Mouse (Mus musculus) myocyte (in vitro differentiated cells): ENCODE measurements at regions not wholly inside any gene's neighbourhood (a gene's known extent, or its start where the extent isn't known, plus 50 kb on each side); places are given as distances from the start of the nearest gene placed in this dataset.

ENCODE experiments used
- H3K27me3 ChIP-seq: one replicate; pipeline ENCODE4 v1.6.1; 2011; ENCODE audit not compliant: control insufficient read depth, insufficient read depth, insufficient read length
- H3K36me3 ChIP-seq: one replicate; pipeline ENCODE4 v1.6.1; 2011; ENCODE audit not compliant: control insufficient read depth, insufficient read depth
- H3K4me2 ChIP-seq: one replicate; pipeline ENCODE4 v1.6.1; 2011; ENCODE audit warnings: low read depth, control low read depth
- H3K4me3 ChIP-seq: one replicate; pipeline ENCODE4 v1.5.1; 2011; ENCODE audit warnings: mild to moderate bottlenecking, control low read depth, moderate library complexity
- H3K79me2 ChIP-seq: one replicate; pipeline ENCODE4 v1.6.1; 2011; ENCODE audit not compliant: control insufficient read depth, insufficient read depth
- H3ac ChIP-seq: one replicate; pipeline ENCODE4 v1.6.1; 2011; ENCODE audit not compliant: control insufficient read depth, insufficient read length
- CEBPB ChIP-seq: IDR thresholded peaks from 2 replicates; pipeline ENCODE4 v1.6.1; 2011; ENCODE audit warnings: mild to moderate bottlenecking, moderate library complexity; ENCODE audit not compliant: poor library complexity, insufficient read depth, severe bottlenecking
- E2F4 ChIP-seq: IDR thresholded peaks from one replicate; pipeline ENCODE4 v1.6.1; 2011; ENCODE audit warnings: mild to moderate bottlenecking, control low read depth, moderate library complexity; ENCODE audit not compliant: insufficient read depth
- MAX ChIP-seq: IDR thresholded peaks from one replicate; pipeline ENCODE4 v1.6.1; 2011; ENCODE audit warnings: low read depth, mild to moderate bottlenecking, control low read depth
- MYOD1 ChIP-seq, 3 experiments: IDR thresholded peaks; one replicate each; pipeline ENCODE4 v1.6.1; 2011; ENCODE audit warnings: control low read depth in 2 of 3, low read depth in 2 of 3, mild to moderate bottlenecking in 2 of 3, moderate library complexity in 1 of 3; ENCODE audit not compliant: insufficient read length in 2 of 3, control insufficient read depth in 1 of 3
- MYOG ChIP-seq, 3 experiments: IDR thresholded peaks; one replicate each; pipeline ENCODE4 v1.6.1; 2011; ENCODE audit warnings: control low read depth in 2 of 3, low read depth in 2 of 3, mild to moderate bottlenecking in 2 of 3; ENCODE audit not compliant: insufficient read length in 2 of 3, control insufficient read depth in 1 of 3, insufficient read depth in 1 of 3
- POLR2A ChIP-seq: IDR thresholded peaks from one replicate; pipeline ENCODE4 v1.6.1; 2011; ENCODE audit warnings: low read depth, mild to moderate bottlenecking, control low read depth, moderate library complexity; ENCODE audit not compliant: insufficient read length
- POLR2AphosphoS2 ChIP-seq: IDR thresholded peaks from one replicate; pipeline ENCODE4 v1.6.1; 2011; ENCODE audit warnings: low read depth, control low read depth; ENCODE audit not compliant: insufficient read length
- REST ChIP-seq: IDR thresholded peaks from one replicate; pipeline ENCODE4 v1.6.1; 2011; ENCODE audit warnings: mild to moderate bottlenecking, control low read depth, moderate library complexity; ENCODE audit not compliant: insufficient read depth, insufficient read length
- SRF ChIP-seq: IDR thresholded peaks from one replicate; pipeline ENCODE4 v1.6.1; 2011; ENCODE audit warnings: low read depth; ENCODE audit not compliant: control insufficient read depth, insufficient read length
- TCF12 ChIP-seq: IDR thresholded peaks from one replicate; pipeline ENCODE4 v1.6.1; 2011; ENCODE audit warnings: mild to moderate bottlenecking, control low read depth; ENCODE audit not compliant: poor library complexity, insufficient read depth, severe bottlenecking
- TCF3 ChIP-seq: IDR thresholded peaks from one replicate; pipeline ENCODE4 v1.6.1; 2011; ENCODE audit warnings: low read depth, control low read depth; ENCODE audit not compliant: insufficient read length
- USF1 ChIP-seq: IDR thresholded peaks from one replicate; pipeline ENCODE4 v1.6.1; 2011; ENCODE audit warnings: low read depth, mild to moderate bottlenecking, control low read depth, moderate library complexity

GRCm38 (mm10) chr5:59831836-59832235 lies 1976.8 kb upstream of the G6pd2 start:
- H3K4me2 ChIP-seq: no peak overlapping the region
- H3ac ChIP-seq: no peak overlapping the region
- TF ChIP-seq POLR2A (no peak), USF1 (no peak), SRF (no peak), CEBPB (no peak), POLR2AphosphoS2 (no peak), MYOG (IDR thresholded peaks at IDR 0.05; ENCODE audit: control insufficient read depth in 1 of 3, insufficient read depth in 1 of 3, insufficient read length in 2 of 3, low read depth in 2 of 3) (no peak), REST (no peak), TCF3 (no peak), MYOD1 (IDR thresholded peaks at IDR 0.05; ENCODE audit: control insufficient read depth in 1 of 3, insufficient read length in 2 of 3, low read depth in 2 of 3) (no peak), E2F4 (no peak)
- no peaks in the 10 kb centered on the region for H3K36me3 ChIP-seq
- H3K27me3 ChIP-seq: no peaks in the 10 kb centered on the region
- H3K4me3 ChIP-seq: no peak overlapping the region
- no peaks in the 10 kb centered on the region for H3K79me2 ChIP-seq

- no peak overlapping the region for H3K4me2 ChIP-seq
- no peaks in the 10 kb centered on the region for H3K27me3 ChIP-seq
- no peak overlapping the region for H3K4me3 ChIP-seq
- H3K36me3 ChIP-seq: no peaks in the 10 kb centered on the region
- H3K79me2 ChIP-seq: no peaks in the 10 kb centered on the region
- no peak overlapping the region for H3ac ChIP-seq
- TF ChIP-seq E2F4 (no peak), MAX (no peak)
Measured at GRCm38 (mm10) chr5:59845745-59846144, 1962.9 kb upstream of the G6pd2 start.

GRCm38 (mm10) chr5:59847643-59848042 lies 1961.0 kb upstream of the G6pd2 start:
- TF ChIP-seq USF1: no peak
- TF ChIP-seq POLR2AphosphoS2: no peak
- no peak for TF ChIP-seq MYOD1 (IDR thresholded peaks at IDR 0.05; ENCODE audit: control insufficient read depth in 1 of 3, insufficient read length in 2 of 3, low read depth in 2 of 3)
- TF ChIP-seq CEBPB: no peak
- TF ChIP-seq E2F4: no peak
- TF ChIP-seq TCF12: no peak
- TF ChIP-seq MAX: no peak
- Histone ChIP-seq H3K27me3 (no peaks in the 10 kb centered on the region), H3ac (no peak overlapping the region), H3K4me3 (no peak overlapping the region), H3K4me2 (no peak overlapping the region), H3K79me2 (no peaks in the 10 kb centered on the region), H3K36me3 (no peaks in the 10 kb centered on the region)

- no peaks in the 10 kb centered on the region for H3K79me2 ChIP-seq
- TF ChIP-seq MYOG (IDR thresholded peaks at IDR 0.05; ENCODE audit: control insufficient read depth in 1 of 3, insufficient read depth in 1 of 3, insufficient read length in 2 of 3, low read depth in 2 of 3): no peak
- TF ChIP-seq TCF12: no peak
- TF ChIP-seq MAX: no peak
- TF ChIP-seq TCF3: no peak
- TF ChIP-seq SRF: no peak
- TF ChIP-seq CEBPB: no peak
- TF ChIP-seq REST: no peak
- no peak for TF ChIP-seq POLR2A
- TF ChIP-seq POLR2AphosphoS2: no peak
- TF ChIP-seq E2F4: no peak
- TF ChIP-seq USF1: no peak
- no peak for TF ChIP-seq MYOD1 (IDR thresholded peaks at IDR 0.05; ENCODE audit: control insufficient read depth in 1 of 3, insufficient read length in 2 of 3, low read depth in 2 of 3)
- H3K36me3 ChIP-seq: no peaks in the 10 kb centered on the region
- no peaks in the 10 kb centered on the region for H3K27me3 ChIP-seq
- H3ac ChIP-seq: no peak overlapping the region
- no peak overlapping the region for H3K4me2 ChIP-seq
- H3K4me3 ChIP-seq: no peak overlapping the region
Measured at GRCm38 (mm10) chr5:59893952-59894724, 1914.5 kb upstream of the G6pd2 start.

- Histone ChIP-seq H3K4me3 (no peak overlapping the region), H3K4me2 (no peak overlapping the region), H3K27me3 (no peaks in the 10 kb centered on the region), H3ac (no peak overlapping the region), H3K79me2 (no peaks in the 10 kb centered on the region), H3K36me3 (no peaks in the 10 kb centered on the region)
- TF ChIP-seq SRF (no peak), E2F4 (no peak)
Measured at GRCm38 (mm10) chr5:59921910-59922309, 1886.7 kb upstream of the G6pd2 start.
